Mouse (Mus musculus): Measurements from ENCODE around the gene Chac1.

Gene Chac1

GRCm38 (mm10) chr2:119377826-119378225 lies 26.8 kb downstream of the Chac1 start:
- DNase-seq, result no peak

GRCm38 (mm10) chr2:119379455-119379854 lies 28.4 kb downstream of the Chac1 start:
- DNase-seq, result no peak

- DNase-seq, result no peak
Observed at GRCm38 (mm10) chr2:119388266-119388665, 37.2 kb downstream of the Chac1 start.

- DNase-seq, result no peak
Observed at GRCm38 (mm10) chr2:119389992-119390391, 39.0 kb downstream of the Chac1 start.

GRCm38 (mm10) chr2:119398252-119398651 lies 47.2 kb downstream of the Chac1 start:
- no peak for DNase-seq

- DNase-seq, result peak; percentile 42
Observed at GRCm38 (mm10) chr2:119398665-119399064, 47.6 kb downstream of the Chac1 start.

GRCm38 (mm10) chr2:119399313-119399712 lies 48.3 kb downstream of the Chac1 start:
- DNase-seq, result no peak
